ENCODE assay signal across 23 mouse cellular contexts in genomic region chr9:57196708-57197107, GRCm38 (mm10). TPM values are rescaled to one million over a fixed set of nuclear protein-coding genes. Genes with fewer than 3 reads are reported as not detected.
"Had no signal": no experiment of that assay in that cellular context is flagged by ENCODE, and none has a peak within 500 bp of the region (broad histone marks: within the 10 kb centered on the region; RNA-seq: fewer than 3 reads in every experiment).

No protein-coding gene starts in this region.

- H3K9me3 ChIP-seq: liver, embryonic 15.5 days; lung, embryonic 15.5 days; midbrain, embryonic 13.5 days; midbrain, embryonic 15.5 days; neural tube, embryonic 12.5 days had no signal

- H3K27ac ChIP-seq: liver, embryonic 15.5 days; lung, embryonic 15.5 days; macrophage; midbrain, embryonic 13.5 days; midbrain, embryonic 15.5 days; neural tube, embryonic 12.5 days had no signal

- H3K27me3 ChIP-seq: liver, embryonic 15.5 days; lung, embryonic 15.5 days; midbrain, embryonic 13.5 days; midbrain, embryonic 15.5 days; neural tube, embryonic 12.5 days had no signal

- H3K9ac ChIP-seq: liver, embryonic 15.5 days; liver, postnatal 0 days; lung, embryonic 15.5 days; midbrain, embryonic 13.5 days; midbrain, embryonic 15.5 days; neural tube, embryonic 12.5 days had no signal

- ATAC-seq: liver, postnatal 0 days; midbrain, embryonic 13.5 days; midbrain, embryonic 15.5 days had no signal

- H3K36me3 ChIP-seq: liver, embryonic 15.5 days; lung, embryonic 15.5 days; midbrain, embryonic 13.5 days; midbrain, embryonic 15.5 days; neural tube, embryonic 12.5 days had no signal

- H3K4me2 ChIP-seq: liver, embryonic 15.5 days; lung, embryonic 15.5 days; midbrain, embryonic 11.5 days; midbrain, embryonic 13.5 days; midbrain, embryonic 15.5 days; neural tube, embryonic 12.5 days had no signal

- H3K4me1 ChIP-seq: liver, embryonic 15.5 days; megakaryocyte, embryonic 14.5 days; midbrain, embryonic 13.5 days; midbrain, embryonic 15.5 days; neural tube, embryonic 12.5 days had no signal

- H3K4me3 ChIP-seq: liver, embryonic 15.5 days; lung, embryonic 15.5 days; megakaryocyte, embryonic 14.5 days; midbrain, embryonic 13.5 days; midbrain, embryonic 15.5 days; neural tube, embryonic 12.5 days had no signal

- DNase-seq: liver, postnatal 0 days; lung, postnatal 10 days; lung, postnatal 36 days; right cerebral cortex, postnatal 14 days; spleen, adult 18-20 months; thymus, adult 18-20 months; thymus, postnatal 14 days; thymus, postnatal 36 days had no signal

RNA-seq across cellular contexts. Expression of gene Trcg1, which starts 39.6 kb away (rescaled TPM):
- total RNA-seq: megakaryocyte progenitor cell, adult 5-6 weeks; midbrain, postnatal 0 days; monocyte, adult 5-6 weeks had no signal
- polyA plus RNA-seq: liver, embryonic 15.5 days; liver, postnatal 0 days; lung, embryonic 15.5 days; macrophage; midbrain, embryonic 11.5 days; midbrain, embryonic 13.5 days; midbrain, embryonic 15.5 days; midbrain, postnatal 0 days; neural tube, embryonic 12.5 days; neural tube, embryonic 14.5 days; stomach, embryonic 14.5 days; stomach, embryonic 16.5 days; thymus, postnatal 0 days had no signal
